Mouse (Mus musculus): ENCODE data around the gene Mark3.
A peak's percentile ranks its signal among the peaks of the same experiment; 100 is the strongest.

Mark3 gene

GRCm38 (mm10) chr12:111593775-111594174 is 19.5 kb downstream of the Mark3 start:
- Histone ChIP-seq H3K9me3 (ENCODE audit: low read length) (no peaks in the 10 kb centered on the region), H3K27me3 (ENCODE audit: insufficient read depth, low read length) (no peaks in the 10 kb centered on the region), H3K4me3 (replicated peaks; ENCODE audit: low read length) (no peak overlapping the region), H3K36me3 (ENCODE audit: insufficient read depth, low read length) (peaks cover 48% of the 10 kb centered on the region), H3K4me1 (replicated peaks; ENCODE audit: low read depth, low read length) (peaks cover 15% of the 10 kb centered on the region)
- no peak for TF ChIP-seq CTCF (conservative IDR thresholded peaks at IDR 0.05; ENCODE audit: low read length)
- no peak for TF ChIP-seq POU5F1 (IDR thresholded peaks at IDR 0.05; ENCODE audit: borderline replicate concordance, low read length)
- no peak for TF ChIP-seq NANOG (IDR thresholded peaks at IDR 0.05; ENCODE audit: borderline replicate concordance, low read length)

- TF ChIP-seq CTCF (conservative IDR thresholded peaks at IDR 0.05; ENCODE audit: low read length) (peak; percentile 64), POU5F1 (IDR thresholded peaks at IDR 0.05; ENCODE audit: borderline replicate concordance, low read length) (no peak)
- H3K4me1 ChIP-seq (replicated peaks; ENCODE audit: low read depth, low read length), result 0 out of 2 replicates have a peak, but pooled peaks cover 8% of the 10 kb centered on the region
Measured at GRCm38 (mm10) chr12:111597310-111597709, 23.0 kb downstream of the Mark3 start.

GRCm38 (mm10) chr12:111598902-111599301 is 24.6 kb downstream of the Mark3 start:
- Histone ChIP-seq H3K36me3 (ENCODE audit: insufficient read depth, low read length) (peaks cover 66% of the 10 kb centered on the region), H3K9me3 (ENCODE audit: low read length) (no peaks in the 10 kb centered on the region), H3K27me3 (ENCODE audit: insufficient read depth, low read length) (no peaks in the 10 kb centered on the region), H3K4me3 (replicated peaks; ENCODE audit: low read length) (no peak overlapping the region), H3K4me1 (replicated peaks; ENCODE audit: low read depth, low read length) (no peaks in the 10 kb centered on the region)
- TF ChIP-seq POU5F1 (IDR thresholded peaks at IDR 0.05; ENCODE audit: borderline replicate concordance, low read length) (no peak), NANOG (IDR thresholded peaks at IDR 0.05; ENCODE audit: borderline replicate concordance, low read length) (no peak), CTCF (conservative IDR thresholded peaks at IDR 0.05; ENCODE audit: low read length) (no peak)

More at GRCm38 (mm10) chr12:111597310-111597709, 23.0 kb downstream of the Mark3 start:
- H3K36me3 ChIP-seq (ENCODE audit: insufficient read depth, low read length), result peaks cover 66% of the 10 kb centered on the region
- no peaks in the 10 kb centered on the region for H3K9me3 ChIP-seq (ENCODE audit: low read length)
- no peaks in the 10 kb centered on the region for H3K27me3 ChIP-seq (ENCODE audit: insufficient read depth, low read length)
- no peak overlapping the region for H3K4me3 ChIP-seq (replicated peaks; ENCODE audit: low read length)

- Histone ChIP-seq H3K27me3 (ENCODE audit: insufficient read depth, low read length) (no peaks in the 10 kb centered on the region), H3K9me3 (ENCODE audit: low read length) (no peaks in the 10 kb centered on the region), H3K36me3 (ENCODE audit: insufficient read depth, low read length) (peaks cover 62% of the 10 kb centered on the region), H3K4me3 (replicated peaks; ENCODE audit: low read length) (no peak overlapping the region), H3K4me1 (replicated peaks; ENCODE audit: low read depth, low read length) (no peaks in the 10 kb centered on the region)
- TF ChIP-seq NANOG (IDR thresholded peaks at IDR 0.05; ENCODE audit: borderline replicate concordance, low read length) (no peak), CTCF (conservative IDR thresholded peaks at IDR 0.05; ENCODE audit: low read length) (no peak), POU5F1 (IDR thresholded peaks at IDR 0.05; ENCODE audit: borderline replicate concordance, low read length) (no peak)
Measured at GRCm38 (mm10) chr12:111599640-111600039, 25.3 kb downstream of the Mark3 start.

GRCm38 (mm10) chr12:111603871-111604270 is 29.5 kb downstream of the Mark3 start:
- Histone ChIP-seq H3K36me3 (ENCODE audit: insufficient read depth, low read length) (peaks cover 65% of the 10 kb centered on the region), H3K4me1 (replicated peaks; ENCODE audit: low read depth, low read length) (peaks cover 18% of the 10 kb centered on the region), H3K4me3 (replicated peaks; ENCODE audit: low read length) (no peak overlapping the region), H3K9me3 (ENCODE audit: low read length) (no peaks in the 10 kb centered on the region), H3K27me3 (ENCODE audit: insufficient read depth, low read length) (peaks cover 3% of the 10 kb centered on the region; the same call in 1 of the 2 replicates)
- TF ChIP-seq POU5F1 (IDR thresholded peaks at IDR 0.05; ENCODE audit: borderline replicate concordance, low read length) (no peak), CTCF (conservative IDR thresholded peaks at IDR 0.05; ENCODE audit: low read length) (no peak), NANOG (IDR thresholded peaks at IDR 0.05; ENCODE audit: borderline replicate concordance, low read length) (no peak)

- Histone ChIP-seq H3K4me1 (replicated peaks; ENCODE audit: low read depth, low read length) (peaks cover 19% of the 10 kb centered on the region), H3K4me3 (replicated peaks; ENCODE audit: low read length) (no peak overlapping the region), H3K27me3 (ENCODE audit: insufficient read depth, low read length) (peaks cover 4% of the 10 kb centered on the region; the same call in 1 of the 2 replicates), H3K36me3 (ENCODE audit: insufficient read depth, low read length) (peaks cover 64% of the 10 kb centered on the region), H3K9me3 (ENCODE audit: low read length) (no peaks in the 10 kb centered on the region)
- TF ChIP-seq CTCF (conservative IDR thresholded peaks at IDR 0.05; ENCODE audit: low read length) (no peak), POU5F1 (IDR thresholded peaks at IDR 0.05; ENCODE audit: borderline replicate concordance, low read length) (no peak), NANOG (IDR thresholded peaks at IDR 0.05; ENCODE audit: borderline replicate concordance, low read length) (no peak)
Measured at GRCm38 (mm10) chr12:111605619-111606018, 31.3 kb downstream of the Mark3 start.

- H3K36me3 ChIP-seq (ENCODE audit: insufficient read depth, low read length), result peaks cover 67% of the 10 kb centered on the region
- H3K4me3 ChIP-seq (replicated peaks; ENCODE audit: low read length), result no peak overlapping the region
- H3K9me3 ChIP-seq (ENCODE audit: low read length), result no peaks in the 10 kb centered on the region
- TF ChIP-seq POU5F1 (IDR thresholded peaks at IDR 0.05; ENCODE audit: borderline replicate concordance, low read length), result peak; percentile 90
- no peak for TF ChIP-seq CTCF (conservative IDR thresholded peaks at IDR 0.05; ENCODE audit: low read length)
- TF ChIP-seq NANOG (IDR thresholded peaks at IDR 0.05; ENCODE audit: borderline replicate concordance, low read length), result peak; percentile 84
- H3K27me3 ChIP-seq (ENCODE audit: insufficient read depth, low read length), result peaks cover 4% of the 10 kb centered on the region; the same call in 1 of the 2 replicates
- peaks cover 19% of the 10 kb centered on the region for H3K4me1 ChIP-seq (replicated peaks; ENCODE audit: low read depth, low read length)
Measured at GRCm38 (mm10) chr12:111608015-111608414, 33.7 kb downstream of the Mark3 start.

- H3K27me3 ChIP-seq (ENCODE audit: insufficient read depth, low read length), result no peaks in the 10 kb centered on the region
- peaks cover 72% of the 10 kb centered on the region for H3K36me3 ChIP-seq (ENCODE audit: insufficient read depth, low read length)
- TF ChIP-seq NANOG (IDR thresholded peaks at IDR 0.05; ENCODE audit: borderline replicate concordance, low read length) (no peak), POU5F1 (IDR thresholded peaks at IDR 0.05; ENCODE audit: borderline replicate concordance, low read length) (no peak), CTCF (conservative IDR thresholded peaks at IDR 0.05; ENCODE audit: low read length) (no peak)
- no peaks in the 10 kb centered on the region for H3K9me3 ChIP-seq (ENCODE audit: low read length)
- no peaks in the 10 kb centered on the region for H3K4me1 ChIP-seq (replicated peaks; ENCODE audit: low read depth, low read length)
- H3K4me3 ChIP-seq (replicated peaks; ENCODE audit: low read length), result no peak overlapping the region
Measured at GRCm38 (mm10) chr12:111614475-111615141, 40.3 kb downstream of the Mark3 start.

All from E14TG2a.4 (cell line).